Mouse (Mus musculus) hindbrain, embryonic 11.5 days (tissue): ENCODE measurements around the gene Syn3. TPM values are rescaled to one million over a fixed set of nuclear protein-coding genes. Genes with fewer than 3 reads are reported as not detected.

ENCODE experiments used
- ATAC-seq: fragments of 200-750 bp; cut with Nextera tagmentation; 2 replicates; pipeline ENCODE4 v1.8.0; 2017; ENCODE audit warnings: mild to moderate bottlenecking, moderate TSS enrichment, moderate library complexity; ENCODE audit not compliant: low FRiP score
- DNase-seq: peaks from one replicate; pipeline ENCODE4 v3.0.0-alpha.2; 2015; ENCODE audit warnings: low spot score
- H3K27ac ChIP-seq: fragments of 300-500 bp; sonication (generic); 2 replicates; pipeline ENCODE4 v1.5.1; 2014; ENCODE audit warnings: mild to moderate bottlenecking, low read depth, low read length
- H3K27me3 ChIP-seq: fragments of 300-500 bp; sonication (generic); 2 replicates; pipeline ENCODE4 v1.6.1; 2014; ENCODE audit warnings: mild to moderate bottlenecking, low read length, moderate library complexity, mixed read lengths; ENCODE audit not compliant: control insufficient read depth, insufficient read depth
- H3K36me3 ChIP-seq: fragments of 300-500 bp; sonication (generic); 2 replicates; pipeline ENCODE4 v1.6.1; 2014; ENCODE audit warnings: mild to moderate bottlenecking, low read length, moderate library complexity, mixed read lengths; ENCODE audit not compliant: control insufficient read depth, insufficient read depth
- H3K4me1 ChIP-seq: fragments of 300-500 bp; sonication (generic); replicated peaks from 2 replicates; pipeline ENCODE4 v1.6.1; 2014; ENCODE audit warnings: low read length, mixed read lengths; ENCODE audit not compliant: control insufficient read depth, insufficient read depth
- H3K4me2 ChIP-seq: fragments of 300-500 bp; sonication (generic); replicated peaks from 2 replicates; pipeline ENCODE4 v1.6.1; 2014; ENCODE audit warnings: mild to moderate bottlenecking, low read depth, low read length
- H3K4me3 ChIP-seq: fragments of 300-500 bp; sonication (generic); 2 replicates; pipeline ENCODE4 v1.5.1; 2014; ENCODE audit warnings: low read depth, low read length
- H3K9ac ChIP-seq: fragments of 300-500 bp; sonication (generic); 2 replicates; pipeline ENCODE4 v1.6.1; 2014; ENCODE audit warnings: low read depth, low read length
- H3K9me3 ChIP-seq: fragments of 300-500 bp; sonication (generic); 2 replicates; pipeline ENCODE4 v1.6.1; 2016; ENCODE audit warnings: low read length; ENCODE audit not compliant: control insufficient read depth
- WGBS: fragments of 180-500 bp; shearing (Covaris S2); extraction: QIAGEN DNeasy Blood & Tissue Kit; methylation state at CpG from one replicate; pipeline ENCODE4 v1.1.7; 2014; 5-methylcytosine and 5-hydroxymethylcytosine counted together
- polyA plus RNA-seq: library from polyadenylated mRNA; unstranded; fragments of >200 nt; fragmentation: Nextera tagmentation; extraction: Ambion mirVana; gene quantifications from 2 replicates; pipeline ENCODE4 v1.2.1, GENCODE M21; 2014

Syn3 gene
- polyA plus RNA-seq, 1 experiment from 2014 or later = 5.9 TPM

- H3K9ac ChIP-seq = no peak overlapping the region
- no peaks in the 10 kb centered on the region for H3K36me3 ChIP-seq
- no peak overlapping the region for H3K27ac ChIP-seq
- H3K9me3 ChIP-seq = no peaks in the 10 kb centered on the region
- H3K4me1 ChIP-seq = no peaks in the 10 kb centered on the region
- H3K27me3 ChIP-seq = no peaks in the 10 kb centered on the region
- H3K4me2 ChIP-seq = no peak overlapping the region
- no peak overlapping the region for H3K4me3 ChIP-seq
- ATAC-seq = no peak
- 93% methylated on average over 3 of the region's 3 CpGs for WGBS
- DNase-seq = no peak
Observed at GRCm38 (mm10) chr10:86218984-86219383, 279.7 kb downstream of the Syn3 start.

DNA sequence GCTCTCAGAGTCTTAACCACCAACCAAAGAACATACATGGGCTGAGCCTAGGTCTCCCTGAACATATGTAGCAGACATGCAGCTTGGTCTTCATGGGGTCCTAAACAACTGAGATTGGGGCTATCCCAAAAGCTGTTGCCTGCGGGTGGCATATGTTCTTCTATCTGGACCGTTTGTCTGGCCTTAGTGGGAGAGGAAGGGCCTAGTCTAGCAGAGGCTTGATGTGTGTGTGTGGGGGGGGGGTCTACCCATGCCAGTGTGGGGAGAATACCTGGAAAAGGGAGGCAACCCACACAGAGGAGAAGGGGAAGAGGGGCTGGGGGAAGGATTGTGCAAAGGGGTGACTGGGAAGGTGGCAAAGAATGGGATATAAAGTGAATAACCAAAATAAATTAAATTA, 281.9 kb downstream of the Syn3 start:
- WGBS = 82% methylated on average over 2 of the region's 2 CpGs
- Histone ChIP-seq H3K9ac (no peak overlapping the region), H3K27ac (no peak overlapping the region), H3K4me2 (no peak overlapping the region), H3K9me3 (no peaks in the 10 kb centered on the region), H3K4me3 (no peak overlapping the region), H3K27me3 (no peaks in the 10 kb centered on the region), H3K36me3 (no peaks in the 10 kb centered on the region), H3K4me1 (no peaks in the 10 kb centered on the region)
- DNase-seq (no peak), ATAC-seq (no peak)

DNA sequence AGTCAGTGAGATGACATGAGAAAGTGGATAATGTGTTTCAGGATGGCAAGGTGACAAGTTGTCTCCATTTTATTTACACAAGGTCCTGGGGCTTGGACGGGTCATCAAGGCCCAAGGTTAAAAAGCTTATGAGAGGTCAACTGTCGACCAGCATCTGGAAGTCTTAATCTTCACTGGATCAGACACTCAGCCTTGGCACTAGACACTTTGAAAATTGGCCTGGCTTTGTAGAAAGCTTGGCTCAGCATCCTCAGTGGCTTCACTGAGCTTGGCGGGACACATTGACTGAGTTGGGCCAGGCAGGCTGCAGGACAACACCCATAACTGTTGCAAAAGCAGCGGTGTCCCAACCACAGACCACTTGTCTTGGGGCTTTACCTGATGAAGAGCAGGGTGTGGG, 286.6 kb downstream of the Syn3 start:
- Histone ChIP-seq H3K4me1 (no peaks in the 10 kb centered on the region), H3K4me3 (no peak overlapping the region), H3K36me3 (no peaks in the 10 kb centered on the region), H3K27me3 (no peaks in the 10 kb centered on the region), H3K27ac (no peak overlapping the region), H3K9ac (no peak overlapping the region), H3K9me3 (no peaks in the 10 kb centered on the region), H3K4me2 (no peak overlapping the region)
- DNase-seq (no peak), ATAC-seq (no peak)
- 81% methylated on average over 4 of the region's 4 CpGs for WGBS

DNA sequence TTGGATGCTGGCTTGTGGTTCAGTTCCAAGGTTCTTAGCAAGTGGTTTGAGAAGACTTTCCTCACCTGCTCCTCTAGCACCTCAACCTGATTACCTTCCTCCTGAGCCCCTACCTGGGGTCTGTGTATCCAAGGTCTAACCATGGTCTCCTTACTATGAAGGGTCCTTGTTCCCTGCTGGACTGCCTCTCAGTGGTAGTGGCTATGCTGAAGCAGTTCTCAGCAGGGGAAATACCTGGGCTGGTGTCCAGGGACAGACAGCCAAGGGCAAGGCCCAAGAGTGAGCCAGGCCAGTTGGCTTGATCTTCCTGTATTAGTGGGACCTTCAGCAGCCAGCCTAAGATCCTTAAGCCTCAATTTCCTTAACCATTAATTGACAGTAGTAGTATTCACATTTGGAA, 294.8 kb downstream of the Syn3 start:
- DNase-seq = no peak
- H3K4me2 ChIP-seq = no peak overlapping the region
- no peaks in the 10 kb centered on the region for H3K36me3 ChIP-seq
- ATAC-seq = no peak
- H3K27ac ChIP-seq = no peak overlapping the region
- H3K4me1 ChIP-seq = no peaks in the 10 kb centered on the region
- no peak overlapping the region for H3K9ac ChIP-seq
- H3K9me3 ChIP-seq = no peaks in the 10 kb centered on the region
- H3K27me3 ChIP-seq = no peaks in the 10 kb centered on the region
- H3K4me3 ChIP-seq = no peak overlapping the region

DNA sequence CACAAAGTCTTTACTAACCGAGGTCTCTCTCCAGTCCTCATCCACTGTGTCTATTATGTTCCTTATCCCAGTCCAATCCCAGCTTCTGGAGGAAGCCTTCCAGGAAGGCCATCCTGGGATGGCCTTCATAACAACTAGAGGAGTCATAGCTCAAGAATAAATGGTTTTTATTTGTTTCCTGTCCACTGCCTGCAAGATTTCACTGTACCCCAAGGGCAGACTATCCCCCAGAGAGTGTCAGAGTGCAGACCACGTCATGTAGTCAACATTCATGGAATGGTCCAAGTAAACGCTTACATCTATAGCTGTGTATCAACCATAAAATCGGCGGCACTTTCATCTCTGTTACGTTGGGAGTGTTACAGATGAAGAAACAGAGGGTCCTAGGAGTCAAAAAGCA, 295.5 kb downstream of the Syn3 start:
- WGBS = 87% methylated on average over 6 of the region's 6 CpGs
- Histone ChIP-seq H3K9me3 (no peaks in the 10 kb centered on the region), H3K9ac (no peak overlapping the region), H3K4me3 (no peak overlapping the region), H3K4me2 (no peak overlapping the region), H3K27me3 (no peaks in the 10 kb centered on the region), H3K36me3 (no peaks in the 10 kb centered on the region), H3K4me1 (no peaks in the 10 kb centered on the region), H3K27ac (no peak overlapping the region)
- no peak for DNase-seq
- no peak for ATAC-seq

- H3K4me1 ChIP-seq = no peaks in the 10 kb centered on the region
- DNase-seq (no peak), ATAC-seq (no peak)
- no peaks in the 10 kb centered on the region for H3K27me3 ChIP-seq
- H3K9ac ChIP-seq = no peak overlapping the region
- H3K36me3 ChIP-seq = no peaks in the 10 kb centered on the region
- H3K27ac ChIP-seq = no peak overlapping the region
- no peak overlapping the region for H3K4me3 ChIP-seq
- no peaks in the 10 kb centered on the region for H3K9me3 ChIP-seq
- H3K4me2 ChIP-seq = no peak overlapping the region
- whole genome bisulfite sequencing = 88% methylated on average over 7 of the region's 7 CpGs
Observed at GRCm38 (mm10) chr10:86201826-86202225, 296.9 kb downstream of the Syn3 start.

GRCm38 (mm10) chr10:86201006-86201405, 297.7 kb downstream of the Syn3 start:
- DNase-seq (no peak), ATAC-seq (no peak)
- H3K27me3 ChIP-seq = no peaks in the 10 kb centered on the region
- no peaks in the 10 kb centered on the region for H3K4me1 ChIP-seq
- 95% methylated on average over 3 of the region's 3 CpGs for WGBS
- H3K36me3 ChIP-seq = no peaks in the 10 kb centered on the region
- no peaks in the 10 kb centered on the region for H3K9me3 ChIP-seq
- H3K27ac ChIP-seq = no peak overlapping the region
- no peak overlapping the region for H3K4me3 ChIP-seq
- H3K9ac ChIP-seq = no peak overlapping the region
- no peak overlapping the region for H3K4me2 ChIP-seq

DNA sequence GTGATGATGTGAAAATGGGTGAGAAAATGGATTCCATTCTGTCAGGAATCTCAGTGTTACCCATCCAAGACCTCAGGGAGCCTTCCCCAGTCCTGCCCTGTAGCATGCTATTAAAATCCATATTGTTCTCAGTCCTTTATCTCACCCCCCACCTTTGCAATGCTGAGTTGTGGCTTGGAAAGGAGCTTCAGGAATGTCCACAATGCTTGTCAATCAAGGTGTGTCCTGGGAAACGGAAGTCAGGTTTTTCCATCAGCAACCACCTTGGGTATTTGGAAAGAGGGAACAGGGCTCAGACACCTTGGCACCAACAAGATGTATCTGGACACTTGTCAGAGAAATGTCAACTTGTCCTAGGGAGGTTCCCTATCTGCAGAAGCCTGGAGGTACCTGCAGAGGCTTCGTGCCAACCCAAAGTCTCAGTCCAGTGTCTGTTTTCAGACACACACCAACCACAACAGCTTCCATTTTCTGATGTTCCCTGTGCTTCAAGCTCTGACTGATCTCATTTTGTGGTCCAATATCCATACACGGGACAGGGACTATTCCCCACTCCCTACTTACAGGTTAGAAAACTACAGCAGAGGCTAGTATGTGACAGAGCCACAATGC, 302.2 kb downstream of the Syn3 start:
- DNase-seq (no peak), ATAC-seq (no peak)
- no peak overlapping the region for H3K27ac ChIP-seq
- no peak overlapping the region for H3K4me2 ChIP-seq
- H3K4me1 ChIP-seq = no peaks in the 10 kb centered on the region
- no peaks in the 10 kb centered on the region for H3K9me3 ChIP-seq
- 84% methylated on average over 3 of the region's 3 CpGs for WGBS
- H3K36me3 ChIP-seq = no peaks in the 10 kb centered on the region
- H3K4me3 ChIP-seq = no peak overlapping the region
- H3K9ac ChIP-seq = no peak overlapping the region
- H3K27me3 ChIP-seq = no peaks in the 10 kb centered on the region

DNA sequence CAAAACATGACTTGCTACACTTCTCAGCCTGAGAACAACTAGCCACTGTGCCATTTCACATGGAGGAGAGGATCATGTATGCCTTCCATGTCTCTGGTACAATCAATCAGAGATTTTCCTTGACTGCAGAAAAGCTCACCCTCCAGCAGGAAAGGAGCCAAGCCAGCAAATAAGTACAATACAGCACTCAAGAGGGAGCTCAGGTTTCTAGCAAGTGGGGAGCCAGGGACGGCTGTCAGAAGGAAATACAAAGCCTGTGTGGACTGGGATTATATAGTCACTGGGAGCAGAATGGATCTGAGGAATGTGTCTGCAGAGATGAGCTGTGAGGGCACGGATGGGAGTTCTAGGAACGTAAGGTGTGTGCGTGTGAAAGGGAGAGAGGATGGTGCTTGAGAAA, 304.0 kb downstream of the Syn3 start:
- H3K27me3 ChIP-seq = no peaks in the 10 kb centered on the region
- ATAC-seq = no peak
- H3K9me3 ChIP-seq = no peaks in the 10 kb centered on the region
- no peak for DNase-seq
- H3K27ac ChIP-seq = no peak overlapping the region
- no peaks in the 10 kb centered on the region for H3K36me3 ChIP-seq
- H3K4me1 ChIP-seq = no peaks in the 10 kb centered on the region
- 71% methylated on average over 4 of the region's 4 CpGs for WGBS
- H3K4me3 ChIP-seq = no peak overlapping the region
- H3K9ac ChIP-seq = no peak overlapping the region
- H3K4me2 ChIP-seq = no peak overlapping the region
